ENCODE assay signal across 14 mouse cellular contexts in the genomic region with DNA sequence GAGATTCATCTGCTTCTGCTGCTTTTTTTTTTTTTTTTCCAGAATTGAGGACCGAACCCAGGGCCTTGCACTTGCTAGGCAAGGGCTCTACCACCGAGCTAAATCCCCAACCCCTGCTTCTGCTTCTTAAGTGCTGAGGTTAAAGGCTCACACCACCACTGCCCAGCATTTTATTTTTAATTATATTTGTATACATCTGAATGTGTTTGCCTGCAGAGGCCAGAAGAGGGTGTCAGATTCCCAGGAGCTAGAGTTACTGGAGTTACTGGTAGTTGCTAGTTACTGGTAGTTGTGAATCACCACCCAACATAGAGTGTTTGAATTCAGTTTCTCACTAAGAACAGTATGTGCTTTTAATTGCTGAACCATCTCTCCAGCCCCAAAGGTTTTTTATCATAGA.
"Had no signal": no experiment of that assay in that cellular context is flagged by ENCODE, and none has a peak within 500 bp of the region (broad histone marks: within the 10 kb centered on the region; RNA-seq: fewer than 3 reads in every experiment).

No protein-coding gene starts in this region.

- H3K9me3 ChIP-seq: limb, embryonic 15.5 days; liver, embryonic 12.5 days; midbrain, embryonic 12.5 days; stomach, embryonic 15.5 days had no signal

- DNase-seq: kidney, adult 11 months; kidney, postnatal 14 days; layer of hippocampus, adult 9-11 months; layer of hippocampus, postnatal 36 days; lung, embryonic 14.5 days; lung, postnatal 14 days; right cerebral cortex, postnatal 14 days; thymus, adult 18-20 months; thymus, postnatal 14 days had no signal

- H3K4me2 ChIP-seq: limb, embryonic 15.5 days; liver, embryonic 12.5 days; lung, embryonic 14.5 days; midbrain, embryonic 12.5 days; stomach, embryonic 15.5 days had no signal

- H3K4me1 ChIP-seq: limb, embryonic 15.5 days; liver, embryonic 12.5 days; midbrain, embryonic 12.5 days; stomach, embryonic 15.5 days had no signal

- H3K36me3 ChIP-seq: stomach, embryonic 15.5 days had no signal

- ATAC-seq: liver, embryonic 12.5 days; midbrain, embryonic 16.5 days had no signal

- H3K4me3 ChIP-seq: limb, embryonic 15.5 days; liver, embryonic 12.5 days; midbrain, embryonic 12.5 days; stomach, embryonic 15.5 days had no signal

- H3K9ac ChIP-seq: limb, embryonic 15.5 days; liver, embryonic 12.5 days; lung, embryonic 14.5 days; midbrain, embryonic 12.5 days; stomach, embryonic 15.5 days had no signal

- H3K27me3 ChIP-seq: limb, embryonic 15.5 days; liver, embryonic 12.5 days; midbrain, embryonic 12.5 days; stomach, embryonic 15.5 days had no signal

- H3K27ac ChIP-seq: limb, embryonic 15.5 days; liver, embryonic 12.5 days; midbrain, embryonic 12.5 days; stomach, embryonic 15.5 days had no signal
